Mouse (Mus musculus): ENCODE results near the gene Leprot. TPM values are rescaled to one million over a fixed set of nuclear protein-coding genes. Genes with fewer than 3 reads are reported as not detected.
A peak's percentile ranks its signal among the peaks of the same experiment; 100 is the strongest.

Gene Leprot
- total RNA-seq (2021), result 10 to 100 TPM; 21.5 to 24.7 TPM
- long read RNA-seq, experiment 1, transcript Leprot-201 (4 exons, 1,898 nt), result major isoform, 13 of 15 reads
- long read RNA-seq, experiment 1, partial matches to known transcripts, result 2 of 15 reads
- long read RNA-seq, experiment 1, other reads (novel, unspliced or antisense), result 0 of 15 reads
- long read RNA-seq, experiment 2, transcript Leprot-201 (4 exons, 1,898 nt), result major isoform, 23 of 24 reads
- long read RNA-seq, experiment 2, partial matches to known transcripts, result 1 of 24 reads
- long read RNA-seq, experiment 2, other reads (novel, unspliced or antisense), result 0 of 24 reads

DNA sequence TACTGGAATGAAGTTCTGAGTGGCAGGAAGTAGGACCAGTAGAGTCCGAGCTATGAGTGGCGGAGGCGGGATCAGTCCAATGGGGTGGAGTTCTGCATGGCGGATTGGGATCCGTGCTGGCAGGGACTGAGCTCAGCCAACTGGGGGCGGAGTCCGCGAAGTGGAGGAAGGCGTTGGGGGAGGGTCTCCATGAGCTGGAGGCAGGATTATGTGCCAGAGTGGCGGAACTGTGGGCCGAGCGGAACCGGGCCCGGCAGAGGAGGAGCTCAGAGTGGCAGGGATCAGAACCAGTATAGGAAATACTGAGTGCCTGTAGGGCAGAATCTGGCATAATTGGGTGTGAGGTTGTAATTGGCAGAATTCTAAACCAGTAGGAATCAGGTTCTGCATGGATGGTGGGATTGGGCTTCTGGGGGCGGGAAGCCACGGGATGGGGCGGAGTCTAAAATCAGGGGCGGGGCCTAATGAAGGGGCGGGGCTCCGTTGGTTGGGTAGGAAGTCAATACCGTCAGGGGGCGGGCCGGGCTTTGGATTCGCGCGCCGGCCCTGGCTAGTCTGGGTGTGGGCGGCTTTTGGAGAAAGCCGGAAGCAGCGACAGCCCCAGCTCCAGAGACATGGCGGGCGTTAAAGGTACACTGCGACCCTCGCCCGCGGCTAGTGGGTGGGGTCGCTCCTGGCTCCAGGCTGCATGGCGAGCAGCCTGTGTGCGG lies at the start of gene Leprot:
Gene Leprot, plus strand, starts transcription at position 523 of the 710 bp plus-strand sequence.
- peak; percentile 99 for DNase-seq
- intact Hi-C loops (cut with DNase I; ENCODE audit: low total_unique reads), result no loop called here

DNA sequence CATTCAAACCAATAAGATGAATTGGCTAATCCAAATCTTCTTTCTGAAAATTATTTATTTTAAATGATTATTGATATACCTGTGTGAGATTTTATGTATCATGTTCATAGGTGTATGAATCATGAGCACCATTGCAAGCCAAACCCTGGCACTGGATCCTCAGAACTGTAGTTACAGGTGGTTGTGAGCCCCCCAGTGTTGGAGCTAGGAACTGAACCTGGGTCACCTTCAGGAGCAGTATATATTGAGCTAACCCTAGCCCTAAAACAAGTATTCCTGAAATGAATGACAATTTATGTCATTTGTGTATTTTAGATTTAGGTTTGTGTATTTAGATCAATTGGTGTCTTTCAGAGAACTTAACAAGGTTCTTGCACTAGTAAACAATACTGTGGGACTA lies 45.8 kb upstream of the Leprot start:
- DNase-seq, result no peak
- intact Hi-C loops (cut with DNase I; ENCODE audit: low total_unique reads), result loop anchor here (10.0 kb wide), 1 partner anchor 127 kb away; no protein-coding TSS in a partner anchor

- no peak for DNase-seq
- intact Hi-C loops (cut with DNase I; ENCODE audit: low total_unique reads), result loop anchor here (10.0 kb wide), 1 partner anchor 129 kb away; no protein-coding TSS in a partner anchor
Measured at GRCm38 (mm10) chr4:101603635-101604034, 43.9 kb upstream of the Leprot start.

GRCm38 (mm10) chr4:101616520-101616919 lies 31.0 kb upstream of the Leprot start:
- intact Hi-C loops (cut with DNase I; ENCODE audit: low total_unique reads), result no loop called here
- DNase-seq, result no peak

DNA sequence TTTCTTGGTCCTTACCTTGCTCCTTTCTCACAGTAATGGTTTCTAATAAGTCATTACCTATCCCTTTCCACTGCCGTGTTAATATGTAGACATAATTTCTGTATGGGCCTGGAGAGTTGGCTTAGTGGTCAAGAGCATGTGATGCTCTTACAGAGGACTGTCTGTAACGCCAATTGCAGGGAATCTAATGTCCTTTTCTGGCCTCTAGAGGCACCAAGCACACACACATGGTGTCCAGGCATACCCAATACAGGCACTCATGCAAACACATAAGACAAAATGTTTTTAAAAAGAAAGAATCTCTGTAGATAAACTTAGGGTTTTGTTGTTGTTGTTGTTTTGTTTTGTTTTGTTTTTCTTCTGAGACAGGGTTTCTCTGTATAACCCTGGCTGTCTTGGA lies 29.8 kb upstream of the Leprot start:
- DNase-seq, result no peak
- intact Hi-C loops (cut with DNase I; ENCODE audit: low total_unique reads), result no loop called here

DNA sequence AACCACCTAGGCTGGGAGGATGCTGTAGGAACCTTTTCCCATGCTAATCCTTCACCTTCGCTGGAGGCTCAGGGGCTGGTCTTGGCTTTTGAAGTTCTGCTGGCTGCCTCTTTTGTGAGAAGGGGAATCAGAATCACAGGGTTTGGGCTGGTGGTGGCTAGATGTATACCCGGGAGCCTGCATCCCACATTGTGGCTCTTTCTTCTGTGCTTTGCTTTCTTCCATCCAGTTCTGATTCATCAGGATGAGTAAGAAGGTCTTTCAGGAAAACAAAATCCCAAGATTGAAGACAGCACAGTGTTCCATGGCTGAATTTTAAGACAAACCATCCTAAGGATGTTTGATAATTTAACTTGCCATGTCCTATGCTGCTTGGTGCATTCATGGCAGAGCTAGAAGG lies 27.3 kb upstream of the Leprot start:
- DNase-seq, result no peak
- intact Hi-C loops (cut with DNase I; ENCODE audit: low total_unique reads), result no loop called here

GRCm38 (mm10) chr4:101621241-101621640 lies 26.3 kb upstream of the Leprot start:
- no peak for DNase-seq
- intact Hi-C loops (cut with DNase I; ENCODE audit: low total_unique reads), result no loop called here

GRCm38 (mm10) chr4:101625278-101625677 lies 22.2 kb upstream of the Leprot start:
- intact Hi-C loops (cut with DNase I; ENCODE audit: low total_unique reads), result no loop called here
- DNase-seq, result no peak

GRCm38 (mm10) chr4:101635596-101635995 lies 11.9 kb upstream of the Leprot start:
- intact Hi-C loops (cut with DNase I; ENCODE audit: low total_unique reads), result no loop called here
- DNase-seq, result no peak

- no peak for DNase-seq
- intact Hi-C loops (cut with DNase I; ENCODE audit: low total_unique reads), result no loop called here
Measured at GRCm38 (mm10) chr4:101637472-101637871, 10.0 kb upstream of the Leprot start.

- intact Hi-C loops (cut with DNase I; ENCODE audit: low total_unique reads), result no loop called here
- no peak for DNase-seq
Measured at GRCm38 (mm10) chr4:101640631-101641030, 6.9 kb upstream of the Leprot start.

- intact Hi-C loops (cut with DNase I; ENCODE audit: low total_unique reads), result no loop called here
- DNase-seq, result no peak
Measured at GRCm38 (mm10) chr4:101642708-101643107, 4.8 kb upstream of the Leprot start.

- intact Hi-C loops (cut with DNase I; ENCODE audit: low total_unique reads), result no loop called here
- no peak for DNase-seq
Measured at GRCm38 (mm10) chr4:101643216-101643615, 4.3 kb upstream of the Leprot start.

- no peak for DNase-seq
- intact Hi-C loops (cut with DNase I; ENCODE audit: low total_unique reads), result no loop called here
Measured at GRCm38 (mm10) chr4:101646857-101647195, 692 bp upstream of the Leprot start.

- intact Hi-C loops (cut with DNase I; ENCODE audit: low total_unique reads), result no loop called here
- no peak for DNase-seq
Measured at GRCm38 (mm10) chr4:101647976-101648642, 591 bp downstream of the Leprot start.

GRCm38 (mm10) chr4:101648745-101649144 lies 1.2 kb downstream of the Leprot start:
- intact Hi-C loops (cut with DNase I; ENCODE audit: low total_unique reads), result no loop called here
- no peak for DNase-seq

- intact Hi-C loops (cut with DNase I; ENCODE audit: low total_unique reads), result no loop called here
- no peak for DNase-seq
Measured at GRCm38 (mm10) chr4:101650961-101651360, 3.4 kb downstream of the Leprot start.

- intact Hi-C loops (cut with DNase I; ENCODE audit: low total_unique reads), result no loop called here
- DNase-seq, result no peak
Measured at GRCm38 (mm10) chr4:101654256-101654655, 6.7 kb downstream of the Leprot start.

DNA sequence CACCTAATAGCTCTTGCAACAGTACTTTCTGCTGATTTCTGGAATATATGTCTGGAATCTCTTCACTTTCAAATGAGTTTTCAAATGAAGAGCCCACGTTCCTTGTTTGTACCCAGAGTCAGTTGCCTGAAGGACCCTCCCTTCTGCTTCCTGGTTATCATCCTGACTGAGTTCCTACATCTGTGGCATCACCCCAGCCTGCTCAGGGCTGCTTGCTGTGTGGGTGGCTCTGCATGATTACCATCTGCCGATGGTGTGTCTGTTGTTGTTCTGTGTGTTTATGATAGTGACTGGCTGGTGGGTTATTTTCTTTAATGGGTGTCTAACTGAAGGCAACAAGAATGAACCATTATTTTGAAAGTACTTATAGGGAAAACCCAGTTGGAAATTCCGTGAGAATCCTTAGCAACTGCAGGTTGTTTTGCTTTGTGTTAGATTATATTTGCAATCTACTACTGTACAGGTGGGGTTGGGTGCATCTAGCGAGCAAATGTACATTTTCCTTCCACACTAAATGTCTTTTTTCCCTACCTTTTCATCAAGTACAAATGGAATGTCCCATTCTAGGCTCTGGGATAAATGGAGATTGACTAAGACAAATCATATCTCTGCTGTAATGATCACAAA lies 7.4 kb downstream of the Leprot start:
- no peak for DNase-seq
- intact Hi-C loops (cut with DNase I; ENCODE audit: low total_unique reads), result loop anchor here (5.0 kb wide), 1 partner anchor 342 kb away; no protein-coding TSS in a partner anchor

- intact Hi-C loops (cut with DNase I; ENCODE audit: low total_unique reads), result loop anchor here (5.0 kb wide), 1 partner anchor 342 kb away; no protein-coding TSS in a partner anchor
- DNase-seq, result no peak
Measured at GRCm38 (mm10) chr4:101655415-101655790, 7.9 kb downstream of the Leprot start.

Measured in gastrocnemius, postnatal 14 days (tissue).